Mouse (Mus musculus) neural tube, embryonic 12.5 days (tissue): ENCODE measurements at regions not wholly inside any gene's neighbourhood (a gene's known extent, or its start where the extent isn't known, plus 50 kb on each side); places are given as distances from the start of the nearest gene placed in this dataset.

Source experiments
- ATAC-seq: fragments of 200-750 bp; cut with Nextera tagmentation; 2 replicates; pipeline ENCODE4 v1.8.0; 2017; ENCODE audit warnings: low read depth, mild to moderate bottlenecking, moderate TSS enrichment, moderate library complexity; ENCODE audit not compliant: low FRiP score
- H3K27ac ChIP-seq: fragments of 300-500 bp; sonication (generic); 2 replicates; pipeline ENCODE4 v1.5.1; 2016
- H3K27me3 ChIP-seq: fragments of 300-500 bp; sonication (generic); replicated peaks from 2 replicates; pipeline ENCODE4 v1.6.1; 2016; ENCODE audit warnings: mild to moderate bottlenecking
- H3K36me3 ChIP-seq: fragments of 300-500 bp; sonication (generic); 2 replicates; pipeline ENCODE4 v1.6.1; 2016; ENCODE audit warnings: mild to moderate bottlenecking
- H3K4me1 ChIP-seq: fragments of 300-500 bp; sonication (generic); 2 replicates; pipeline ENCODE4 v1.6.1; 2016
- H3K4me2 ChIP-seq: fragments of 300-500 bp; sonication (generic); replicated peaks from 2 replicates; pipeline ENCODE4 v1.6.1; 2016; ENCODE audit warnings: mild to moderate bottlenecking
- H3K4me3 ChIP-seq: fragments of 300-500 bp; sonication (generic); 2 replicates; pipeline ENCODE4 v1.5.1; 2016
- H3K9ac ChIP-seq: fragments of 300-500 bp; sonication (generic); 2 replicates; pipeline ENCODE4 v1.6.1; 2016; ENCODE audit warnings: mild to moderate bottlenecking
- H3K9me3 ChIP-seq: fragments of 300-500 bp; sonication (generic); 2 replicates; pipeline ENCODE4 v1.6.1; 2016; ENCODE audit warnings: mild to moderate bottlenecking
- WGBS: fragments of 180-500 bp; shearing (Covaris S2); methylation state at CpG from one replicate; pipeline ENCODE4 v1.1.7; 2016; 5-methylcytosine and 5-hydroxymethylcytosine counted together

- Histone ChIP-seq H3K4me1 (no peaks in the 10 kb centered on the region), H3K9ac (no peak overlapping the region), H3K27ac (no peak overlapping the region), H3K4me3 (no peak overlapping the region), H3K36me3 (no peaks in the 10 kb centered on the region), H3K27me3 (no peaks in the 10 kb centered on the region), H3K4me2 (no peak overlapping the region), H3K9me3 (no peaks in the 10 kb centered on the region)
- ATAC-seq: no peak
- WGBS: 78% methylated on average over 4 of the region's 4 CpGs
Measured at GRCm38 (mm10) chr10:104489301-104489700, 295.5 kb downstream of the Gm4340 start.

GRCm38 (mm10) chr10:104490943-104491631 lies 297.2 kb downstream of the Gm4340 start:
- Histone ChIP-seq H3K36me3 (no peaks in the 10 kb centered on the region), H3K4me3 (no peak overlapping the region), H3K27me3 (no peaks in the 10 kb centered on the region), H3K9me3 (no peaks in the 10 kb centered on the region), H3K9ac (no peak overlapping the region), H3K4me1 (no peaks in the 10 kb centered on the region), H3K27ac (no peak overlapping the region), H3K4me2 (no peak overlapping the region)
- 77% methylated on average over 2 of the region's 2 CpGs for WGBS
- no peak for ATAC-seq
